Mouse (Mus musculus) thymus, postnatal 0 days (tissue): ENCODE measurements around the gene Thbs3. TPM values are rescaled to one million over a fixed set of nuclear protein-coding genes. Genes with fewer than 3 reads are reported as not detected.

Experiments
- DNase-seq: peaks from one replicate; pipeline ENCODE4 v3.0.0-alpha.2; 2015; ENCODE audit warnings: low spot score
- polyA plus RNA-seq: library from polyadenylated mRNA; unstranded; fragments of >200 nt; fragmentation: Nextera tagmentation; extraction: Ambion mirVana; gene quantifications from 2 replicates; pipeline ENCODE4 v1.2.1, GENCODE M21; 2015

The Thbs3 gene
- polyA plus RNA-seq = 4.9 and 6.2 TPM in 2 replicates

DNA sequence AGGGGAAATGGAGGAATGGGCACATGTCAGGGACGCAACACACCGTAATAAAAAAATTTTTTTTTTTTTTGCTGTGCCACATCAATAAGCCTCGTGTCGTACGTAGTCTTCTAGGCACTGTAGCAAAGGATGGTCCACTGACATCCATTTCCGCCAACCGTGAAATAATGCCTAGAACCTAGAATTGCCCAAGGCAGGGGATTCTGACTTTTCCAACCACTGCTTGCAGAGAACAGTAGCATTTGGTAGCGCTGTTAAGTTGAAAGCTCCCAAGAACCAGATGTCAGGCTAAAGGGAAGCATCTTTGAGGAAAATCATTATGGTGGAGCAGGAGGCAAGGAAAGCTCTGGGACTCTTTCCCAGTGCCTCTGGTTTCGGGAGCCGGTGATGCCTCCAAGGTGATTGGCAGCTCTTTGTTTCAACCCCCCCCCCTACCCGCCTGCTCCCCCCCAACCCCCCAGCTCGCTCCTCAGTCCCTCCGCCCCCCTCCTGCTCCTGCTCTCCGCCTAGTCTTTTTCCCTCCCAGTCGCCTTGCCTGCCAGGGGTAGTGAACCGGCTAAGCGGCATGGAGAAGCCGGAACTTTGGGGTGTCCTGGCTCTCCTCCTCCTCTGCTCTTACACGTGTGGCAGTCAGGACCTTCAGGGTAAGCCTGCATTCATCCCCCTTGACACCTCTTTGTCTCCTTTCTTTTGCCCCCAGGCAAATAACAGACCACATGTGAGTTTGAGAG, at the start of gene Thbs3:
Gene Thbs3 (plus strand): TSS at position 500 of the 731 bp plus-strand sequence.
- no peak for DNase-seq

DNA sequence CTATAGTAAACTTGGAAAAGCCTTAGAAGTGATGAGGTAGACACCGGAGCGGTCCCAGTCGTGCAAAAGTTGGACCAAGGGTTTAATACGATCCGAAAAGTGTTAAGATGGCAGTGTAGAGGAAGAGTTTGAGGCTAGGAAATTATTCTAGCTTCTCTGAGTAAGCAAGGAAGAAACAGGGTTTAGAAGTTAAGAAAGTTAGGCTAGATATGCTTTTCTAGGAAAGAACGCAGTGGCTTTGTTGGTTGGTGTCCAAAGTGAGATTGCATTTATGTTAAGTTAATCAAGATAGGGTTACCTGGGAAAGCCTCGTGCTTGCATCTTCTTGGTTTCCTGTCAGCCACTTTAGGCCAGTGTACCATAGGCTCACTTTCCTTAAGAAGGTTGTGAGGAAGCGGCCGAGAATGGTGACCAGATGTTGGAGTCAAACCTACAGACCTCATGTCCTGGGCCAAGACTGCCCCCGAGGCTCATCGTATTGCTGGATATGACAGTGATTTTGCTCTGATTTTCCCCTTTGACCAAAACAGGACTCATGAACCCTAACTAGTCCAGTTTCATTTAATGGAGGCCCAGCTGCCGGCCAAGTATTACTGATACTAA, 49.6 kb upstream of the Thbs3 start:
- DNase-seq = no peak

DNA sequence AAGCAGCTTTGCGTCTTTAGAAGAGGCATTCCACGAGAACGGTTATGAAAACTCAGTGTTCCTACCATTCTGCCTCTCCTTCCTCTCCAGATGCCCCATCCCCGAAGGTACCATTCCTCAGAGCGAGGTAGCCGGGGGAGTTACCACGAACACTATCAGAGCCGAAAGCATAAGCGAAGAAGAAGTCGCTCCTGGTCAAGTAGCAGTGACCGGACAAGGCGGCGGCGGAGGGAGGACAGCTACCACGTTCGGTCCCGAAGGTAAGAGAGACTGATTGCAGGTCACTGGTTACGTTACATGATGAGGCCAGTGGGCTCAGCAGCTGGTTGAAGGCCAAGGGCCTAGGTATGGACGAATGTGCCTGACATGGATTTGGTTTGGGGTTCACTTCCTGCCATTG, 48.0 kb upstream of the Thbs3 start:
- DNase-seq = no peak

DNA sequence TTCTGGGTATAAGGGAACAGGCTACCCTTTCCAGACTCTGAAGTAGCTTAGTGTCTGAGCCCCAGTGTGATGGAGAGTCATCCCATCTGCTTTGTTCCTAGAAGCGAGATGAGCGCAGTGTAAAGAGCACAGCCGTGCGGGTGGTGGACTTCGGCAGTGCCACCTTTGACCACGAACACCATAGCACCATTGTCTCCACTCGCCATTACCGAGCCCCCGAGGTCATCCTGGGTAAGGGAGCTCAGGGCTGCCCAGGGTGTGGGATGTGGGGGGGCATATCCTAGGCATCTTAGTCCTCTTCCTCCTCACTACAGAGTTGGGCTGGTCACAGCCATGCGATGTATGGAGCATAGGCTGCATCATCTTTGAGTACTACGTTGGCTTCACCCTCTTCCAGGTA, 40.1 kb upstream of the Thbs3 start:
- no peak for DNase-seq

DNA sequence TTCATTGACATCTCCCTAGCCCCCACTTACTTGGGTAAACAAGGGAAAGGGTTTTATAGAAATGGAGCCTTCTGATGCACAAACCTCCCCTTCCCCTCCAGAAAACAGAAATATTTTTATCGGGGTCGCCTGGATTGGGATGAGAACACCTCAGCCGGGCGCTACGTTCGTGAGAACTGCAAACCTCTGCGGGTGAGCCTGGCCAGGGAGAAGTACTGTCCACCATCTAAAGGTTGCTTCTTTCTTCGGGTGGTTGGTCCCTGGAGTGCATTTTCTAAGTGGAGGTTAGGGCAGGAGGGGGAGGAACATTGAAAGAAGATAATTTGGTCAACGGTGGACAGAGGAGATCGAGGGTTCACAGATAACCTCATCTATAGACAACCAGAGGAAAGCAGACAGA, 39.4 kb upstream of the Thbs3 start:
- no peak for DNase-seq

DNA sequence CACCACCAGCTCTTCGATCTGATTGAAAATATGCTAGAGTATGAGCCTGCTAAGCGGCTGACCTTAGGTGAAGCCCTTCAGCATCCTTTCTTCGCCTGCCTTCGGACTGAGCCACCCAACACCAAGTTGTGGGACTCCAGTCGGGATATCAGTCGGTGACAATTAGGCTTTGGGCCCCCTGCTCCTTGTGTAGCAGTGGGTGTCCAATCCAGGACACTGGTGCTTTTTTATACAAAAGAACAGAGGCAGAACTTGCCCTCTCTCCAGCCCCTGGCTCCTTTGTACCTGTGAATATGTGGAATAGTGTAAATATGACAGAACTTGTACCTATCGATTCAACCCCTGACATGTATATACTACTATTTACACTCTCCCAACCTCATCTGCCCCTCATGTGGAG, 38.6 kb upstream of the Thbs3 start:
- DNase-seq = no peak

- peak; percentile 96 for DNase-seq
These were observed 37.5 kb upstream of the Thbs3 start, which contains the start of gene Scamp3 for GRCm38 (mm10) chr3:89177242-89178106. Scamp3 (plus strand) TSS chr3:89177473.

DNA sequence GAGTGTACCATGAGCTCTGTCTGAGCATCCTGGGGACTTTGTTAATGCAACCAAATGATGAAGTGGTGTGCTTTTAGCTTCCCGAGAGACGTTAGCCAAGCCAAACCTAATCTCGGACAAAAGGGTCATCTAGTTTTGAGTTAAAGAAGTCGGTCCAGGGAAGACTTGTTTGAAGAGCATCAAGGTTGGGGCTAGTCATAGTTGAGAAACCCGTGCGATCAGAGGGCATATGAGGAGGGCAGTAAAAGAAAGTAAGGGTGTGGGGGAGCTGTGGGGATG, 36.9 kb upstream of the Thbs3 start:
- no peak for DNase-seq

- DNase-seq = no peak
These were observed 35.9 kb upstream of the Thbs3 start for GRCm38 (mm10) chr3:89179056-89179455.

GRCm38 (mm10) chr3:89181749-89182500, 33.1 kb upstream of the Thbs3 start:
- no peak for DNase-seq

DNA sequence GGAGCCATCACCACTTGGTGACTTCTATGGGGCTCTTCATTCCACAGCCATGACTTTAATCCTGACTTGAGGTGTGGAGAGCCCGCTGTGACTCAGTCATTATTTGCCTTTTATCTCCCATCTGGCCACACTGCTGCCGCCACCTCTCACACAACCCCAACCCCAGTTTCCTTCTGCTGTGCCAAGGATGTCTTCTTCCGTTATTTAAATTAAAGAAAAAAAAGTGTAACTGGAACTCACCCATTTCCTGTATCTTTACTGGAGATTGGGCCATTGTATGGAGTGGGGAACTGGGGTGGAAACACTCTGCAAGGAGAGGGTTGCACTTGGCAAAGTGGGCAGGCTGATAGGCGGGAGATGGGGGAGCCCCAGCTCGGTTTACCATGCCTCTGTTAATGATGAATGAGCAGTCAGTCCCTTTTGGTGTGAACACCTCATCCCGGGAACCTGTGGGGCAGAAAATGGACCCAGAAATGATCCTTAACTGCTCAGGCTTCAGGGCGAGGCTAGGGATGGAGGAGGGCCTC, 32.4 kb upstream of the Thbs3 start:
- DNase-seq = no peak

DNA sequence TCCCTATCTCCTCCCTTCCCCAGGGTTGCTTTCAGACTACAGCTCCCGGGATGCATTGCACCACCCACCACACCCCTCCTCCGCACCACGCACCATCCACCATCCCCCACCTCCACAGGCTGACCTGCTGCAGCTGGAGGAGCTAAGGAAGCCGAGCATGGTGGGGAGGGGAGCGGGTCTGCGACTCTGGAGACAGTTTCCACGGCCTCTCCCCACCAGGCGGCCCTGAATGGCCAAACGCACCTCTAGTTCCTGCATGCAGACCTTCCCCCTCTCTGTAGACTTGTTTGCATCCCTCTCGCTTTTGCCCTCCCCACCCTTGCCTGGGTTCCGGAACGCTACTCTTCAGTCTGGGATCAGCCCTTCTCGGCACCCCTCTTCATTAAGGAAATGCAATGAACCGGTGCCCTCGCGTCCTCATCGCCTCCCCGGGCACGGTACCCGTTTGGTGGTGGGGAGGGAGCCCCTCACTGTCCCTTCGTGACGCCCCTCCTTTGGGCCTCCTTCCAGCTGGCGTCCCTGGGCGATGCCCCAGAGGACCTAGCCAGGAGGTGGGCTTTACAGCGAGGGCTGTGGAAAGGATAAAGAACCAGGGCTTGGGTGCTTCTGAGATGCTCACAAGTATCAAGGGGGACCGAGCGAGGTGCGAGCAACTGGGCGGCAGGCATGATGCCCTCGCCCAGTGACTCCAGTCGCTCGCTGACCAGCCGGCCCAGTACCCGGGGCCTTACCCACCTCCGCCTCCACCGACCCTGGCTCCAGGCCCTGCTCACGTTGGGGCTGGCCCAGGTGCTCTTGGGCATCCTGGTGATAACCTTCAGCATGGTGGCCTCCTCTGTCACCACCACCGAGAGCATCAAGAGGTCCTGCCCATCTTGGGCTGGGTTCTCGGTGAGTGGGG, 31.7 kb upstream of the Thbs3 start, which contains the start of gene Fam189b:
Gene Fam189b (plus strand): TSS at position 86 of the 901 bp plus-strand sequence.
- peak; percentile 78 for DNase-seq

DNA sequence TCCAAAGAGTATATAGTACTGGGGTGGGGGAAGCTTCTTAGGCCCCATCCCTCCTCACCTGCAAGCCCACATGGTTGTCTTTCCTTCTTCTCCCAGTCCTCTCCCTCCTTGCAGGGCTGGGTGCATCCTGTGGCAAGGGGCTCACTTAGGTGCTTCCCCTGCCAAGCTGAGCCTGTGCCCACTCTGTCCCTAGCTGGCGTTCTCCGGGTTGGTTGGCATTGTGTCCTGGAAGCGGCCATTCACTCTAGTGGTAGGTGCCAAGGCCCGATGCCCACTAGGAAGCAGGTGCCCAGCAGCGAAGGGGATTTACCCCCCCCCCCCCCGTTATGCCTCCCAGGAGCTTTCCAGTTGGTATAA, 31.0 kb upstream of the Thbs3 start:
- no peak for DNase-seq

GRCm38 (mm10) chr3:89187197-89187596, 27.8 kb upstream of the Thbs3 start:
- DNase-seq = peak; percentile 60

- peak; percentile 52 for DNase-seq
These were observed 27.1 kb upstream of the Thbs3 start for GRCm38 (mm10) chr3:89187690-89188477.

GRCm38 (mm10) chr3:89188478-89188875, 26.5 kb upstream of the Thbs3 start:
- DNase-seq = peak; percentile 44

DNA sequence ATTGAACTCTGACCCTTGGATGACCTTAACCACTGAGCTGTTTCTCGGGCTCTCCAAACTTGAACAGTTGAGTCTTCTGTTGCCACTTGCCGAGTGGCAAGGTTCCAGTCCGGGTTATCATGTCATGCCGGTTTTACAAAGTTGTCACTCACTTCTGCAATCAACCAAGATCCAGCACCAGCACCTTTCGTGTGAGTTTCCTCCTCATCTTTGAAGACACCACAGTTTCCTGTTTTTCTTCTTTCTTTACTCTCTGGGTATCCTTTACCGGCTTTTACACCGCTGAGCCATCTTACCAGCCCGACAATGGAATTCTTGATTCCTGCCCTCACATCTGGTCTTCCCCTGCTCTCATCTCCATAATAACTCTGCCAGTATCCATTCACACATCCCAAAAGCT, 24.5 kb upstream of the Thbs3 start:
- DNase-seq = peak; percentile 70

DNA sequence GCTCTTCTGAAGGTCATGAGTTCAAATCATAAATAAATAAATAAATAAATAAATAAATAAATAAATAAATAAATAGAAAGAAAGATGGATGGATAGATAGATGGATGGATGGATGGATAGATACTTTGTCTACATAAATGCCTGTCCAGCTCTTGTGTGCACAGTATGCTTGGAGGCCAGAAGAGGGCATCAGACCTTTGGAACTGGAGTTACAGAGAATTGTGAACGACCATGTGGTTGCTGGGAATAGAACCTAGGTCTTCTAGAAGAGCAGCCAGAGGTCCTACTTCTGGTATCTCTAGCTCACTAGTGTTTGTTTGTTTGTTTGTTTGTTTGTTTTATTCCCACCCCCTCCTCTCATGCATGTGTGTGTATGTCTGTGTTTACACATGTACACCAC, 21.6 kb upstream of the Thbs3 start:
- no peak for DNase-seq

GRCm38 (mm10) chr3:89193853-89194252, 21.1 kb upstream of the Thbs3 start:
- peak; percentile 75 for DNase-seq
